Mouse (Mus musculus) lung, postnatal 0 days (tissue): ENCODE data around the gene Nptx2.

ENCODE experiments used
- CTCF ChIP-seq: IDR thresholded peaks from 2 replicates; pipeline ENCODE4 v1.5.1; 2016; ENCODE audit warnings: antibody characterized with exemption, mild to moderate bottlenecking
- EP300 ChIP-seq: IDR thresholded peaks from 2 replicates; pipeline ENCODE4 v1.6.1; 2016; ENCODE audit warnings: antibody characterized with exemption, mild to moderate bottlenecking, control low read depth

GRCm38 (mm10) chr5:144550003-144550402 is 4.3 kb downstream of the Nptx2 start:
- no peak for TF ChIP-seq CTCF
- no peak for TF ChIP-seq EP300
